Comparison of ENCODE assay signal across 27 mouse cellular contexts in the genomic region with DNA sequence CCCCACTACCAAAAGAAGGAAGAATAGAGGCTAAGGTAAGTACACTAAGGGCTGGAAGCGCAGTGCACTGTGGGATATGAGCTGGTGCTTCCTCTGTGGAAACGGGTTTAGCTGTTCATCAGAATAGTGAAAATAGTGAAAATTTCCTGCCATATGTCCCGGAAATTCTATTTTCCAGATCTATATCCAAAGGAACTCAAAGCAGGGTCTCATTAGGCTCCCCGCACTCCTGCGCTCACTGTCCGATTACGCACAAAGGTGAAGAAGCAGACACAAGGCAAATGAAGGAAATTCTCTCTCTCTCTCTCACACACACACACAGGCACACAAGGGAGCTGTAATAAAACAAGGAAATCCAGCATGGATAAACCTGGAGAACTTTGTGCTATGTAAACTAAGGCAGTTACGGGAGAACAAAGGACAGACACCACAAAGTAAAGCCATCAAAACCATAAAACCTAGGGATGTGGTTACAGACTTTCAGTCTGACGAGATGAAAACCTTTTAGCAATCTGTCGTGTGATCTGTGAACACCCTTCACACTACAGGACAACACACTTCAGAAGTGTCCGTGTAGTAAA. TPM values are rescaled to one million over a fixed set of nuclear protein-coding genes. Genes with fewer than 3 reads are reported as not detected.
DNase-seq lines count a peak whose midpoint lies in the region; ATAC-seq lines count a peak whose summit lies in the region.
"Had no signal": no experiment of that assay in that cellular context is flagged by ENCODE, and none has a peak within 500 bp of the region (broad histone marks: within the 10 kb centered on the region; RNA-seq: fewer than 3 reads in every experiment).

No protein-coding gene starts in this region.

- no peak overlapping the region for H3K27ac ChIP-seq in heart, embryonic 10.5 days
- H3K27ac ChIP-seq in intestine, embryonic 16.5 days (ENCODE audit: low read length) = peak overlapping the region; percentile 55; the same call in 1 of the 2 replicates
- H3K27ac ChIP-seq: embryonic facial prominence, embryonic 13.5 days; embryonic facial prominence, embryonic 15.5 days; forebrain, embryonic 10.5 days; forebrain, embryonic 12.5 days; forebrain, embryonic 15.5 days had no signal

- 93% methylated on average over 11 of the region's 11 CpGs for WGBS in heart, embryonic 10.5 days
- 69% methylated on average over 11 of the region's 11 CpGs for WGBS in intestine, embryonic 16.5 days
- WGBS in large intestine, adult 2 months = 40% methylated on average over 11 of the region's 11 CpGs

- peak; percentile 54 for DNase-seq in heart, adult 11 months
- DNase-seq in heart, embryonic 10.5 days (ENCODE audit: low spot score) = no peak
- peak; percentile 67 for DNase-seq in large intestine, adult 2 months (ENCODE audit: low read depth, low spot score)
- no peak for DNase-seq in adrenal gland, postnatal 10 days
- no peak for DNase-seq in kidney, postnatal 14 days
- no peak for DNase-seq in kidney, adult 9 months
- DNase-seq: adrenal gland, adult 8-10 months; adrenal gland, postnatal 25 days; B cell, adult 2 months; cerebellum, adult 11 months; cerebellum, adult 8-10 months; cerebellum, adult 9-11 months; cerebellum, postnatal 14 days; cerebellum, postnatal 36 days; embryo, embryonic 11 days had no signal

- no peak overlapping the region for H3K9ac ChIP-seq in intestine, embryonic 16.5 days (ENCODE audit: low read depth, low read length)
- H3K9ac ChIP-seq: embryonic facial prominence, embryonic 13.5 days; embryonic facial prominence, embryonic 15.5 days; forebrain, embryonic 12.5 days; forebrain, embryonic 15.5 days had no signal

- H3K4me2 ChIP-seq in intestine, embryonic 16.5 days (ENCODE audit: low read depth, low read length) = no peak overlapping the region
- H3K4me2 ChIP-seq: embryonic facial prominence, embryonic 13.5 days; embryonic facial prominence, embryonic 15.5 days; forebrain, embryonic 12.5 days; forebrain, embryonic 15.5 days had no signal

- no peaks in the 10 kb centered on the region for H3K27me3 ChIP-seq in heart, embryonic 10.5 days (ENCODE audit: insufficient read depth, poor library complexity, severe bottlenecking)
- no peaks in the 10 kb centered on the region for H3K27me3 ChIP-seq in intestine, embryonic 16.5 days (replicated peaks; ENCODE audit: control insufficient read depth, insufficient read depth, low read length)
- H3K27me3 ChIP-seq: CH12.LX; embryonic facial prominence, embryonic 15.5 days; forebrain, embryonic 12.5 days; forebrain, embryonic 15.5 days had no signal

- peaks cover 4% of the 10 kb centered on the region; the same call in 1 of the 2 replicates for H3K4me1 ChIP-seq in heart, embryonic 10.5 days
- H3K4me1 ChIP-seq in intestine, embryonic 16.5 days (ENCODE audit: control insufficient read depth, insufficient read depth, low read length) = peaks cover 8% of the 10 kb centered on the region
- H3K4me1 ChIP-seq: embryonic facial prominence, embryonic 13.5 days; embryonic facial prominence, embryonic 15.5 days; forebrain, embryonic 10.5 days; forebrain, embryonic 12.5 days; forebrain, embryonic 15.5 days had no signal

- peak; percentile 84 for ATAC-seq in intestine, embryonic 16.5 days
- ATAC-seq: activated CD4-positive, CD25-positive, alpha-beta regulatory T cell, adult 4 months; CD4-positive, CD25-positive, alpha-beta regulatory T cell, adult 4 months; forebrain, embryonic 15.5 days; Patski had no signal

- H3K4me3 ChIP-seq in heart, embryonic 10.5 days = no peak overlapping the region
- H3K4me3 ChIP-seq in intestine, embryonic 16.5 days (ENCODE audit: low read length) = no peak overlapping the region
- H3K4me3 ChIP-seq: embryonic facial prominence, embryonic 13.5 days; embryonic facial prominence, embryonic 15.5 days; erythroblast, embryonic 14.5 days; forebrain, embryonic 10.5 days; forebrain, embryonic 12.5 days; forebrain, embryonic 15.5 days had no signal

- H3K9me3 ChIP-seq in heart, embryonic 10.5 days = no peaks in the 10 kb centered on the region
- no peaks in the 10 kb centered on the region for H3K9me3 ChIP-seq in intestine, embryonic 16.5 days (ENCODE audit: control insufficient read depth, low read length)
- H3K9me3 ChIP-seq: embryonic facial prominence, embryonic 13.5 days; embryonic facial prominence, embryonic 15.5 days; forebrain, embryonic 10.5 days; forebrain, embryonic 12.5 days; forebrain, embryonic 15.5 days had no signal

- no peaks in the 10 kb centered on the region for H3K36me3 ChIP-seq in heart, embryonic 10.5 days
- no peaks in the 10 kb centered on the region for H3K36me3 ChIP-seq in intestine, embryonic 16.5 days (ENCODE audit: control insufficient read depth, insufficient read depth, low read length)
- H3K36me3 ChIP-seq: embryonic facial prominence, embryonic 15.5 days; forebrain, embryonic 10.5 days; forebrain, embryonic 12.5 days; forebrain, embryonic 15.5 days; G1E had no signal

RNA-seq across cellular contexts. Expression of gene Slc2a13, which starts 7.9 kb away (rescaled TPM):
- polyA plus RNA-seq in heart, embryonic 10.5 days (2016; fragmentation: Nextera tagmentation; extraction: Ambion mirVana) = 0.80 and 0.90 TPM in 2 replicates
- polyA plus RNA-seq in intestine, embryonic 16.5 days (2015; fragmentation: Nextera tagmentation; extraction: Ambion mirVana) = 0.75 and 0.93 TPM in 2 replicates
- 0.99 and 1.2 TPM in 2 replicates for polyA plus RNA-seq in large intestine, adult 2 months (2012; rRNA removed)
- 1 to 10 TPM; 4.5 to 5.3 TPM for total RNA-seq in adrenal gland, postnatal 10 days (2021)
- total RNA-seq: CH12.LX had no signal
- polyA plus RNA-seq: CD4-positive, CD25-positive, alpha-beta regulatory T cell, adult 4 months; G1E had no signal

Comparison
In these comparisons a context has a peak if more than half of its experiments do, and no peak if none do; other contexts are left out.
1. DNase-seq: peak in heart, adult 11 months (single experiment) and large intestine, adult 2 months (single experiment); none in heart, embryonic 10.5 days (single experiment), adrenal gland, postnatal 10 days (single experiment), kidney, postnatal 14 days (single experiment) and kidney, adult 9 months (single experiment).